Mouse (Mus musculus): ENCODE measurements around the gene Nfatc2. TPM values are rescaled to one million over a fixed set of nuclear protein-coding genes. Genes with fewer than 3 reads are reported as not detected.

Gene Nfatc2
- total and polyA plus RNA-seq, 3 experiments, result 3.5 to 4.9 (median 4.7) TPM

DNA sequence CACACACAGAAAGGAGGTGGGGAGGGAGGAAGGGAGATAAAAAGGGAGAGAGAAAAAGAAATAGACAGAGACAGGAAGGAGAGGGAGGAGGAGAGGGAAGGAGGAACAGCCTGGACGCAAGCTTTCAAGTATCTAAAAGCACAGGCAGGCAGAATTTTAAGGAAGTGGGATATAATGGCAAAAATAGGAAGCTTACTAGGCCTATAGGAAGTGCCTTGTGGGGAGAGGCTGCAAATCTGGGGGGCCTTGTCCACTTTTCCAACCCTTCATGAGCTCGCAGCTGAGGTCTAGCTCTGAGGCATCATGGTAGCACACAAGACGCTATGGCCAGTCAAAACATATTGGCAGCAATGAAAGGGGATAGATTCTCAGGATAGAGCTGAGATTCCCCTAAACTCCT is 22.3 kb downstream of the Nfatc2 start:
- DNase-seq, result no peak

GRCm38 (mm10) chr2:168578132-168578531 is 23.3 kb downstream of the Nfatc2 start:
- no peak for DNase-seq

GRCm38 (mm10) chr2:168577381-168577780 is 24.1 kb downstream of the Nfatc2 start:
- no peak for DNase-seq

- DNase-seq, result no peak
These were observed 25.6 kb downstream of the Nfatc2 start for GRCm38 (mm10) chr2:168575834-168576233.

DNA sequence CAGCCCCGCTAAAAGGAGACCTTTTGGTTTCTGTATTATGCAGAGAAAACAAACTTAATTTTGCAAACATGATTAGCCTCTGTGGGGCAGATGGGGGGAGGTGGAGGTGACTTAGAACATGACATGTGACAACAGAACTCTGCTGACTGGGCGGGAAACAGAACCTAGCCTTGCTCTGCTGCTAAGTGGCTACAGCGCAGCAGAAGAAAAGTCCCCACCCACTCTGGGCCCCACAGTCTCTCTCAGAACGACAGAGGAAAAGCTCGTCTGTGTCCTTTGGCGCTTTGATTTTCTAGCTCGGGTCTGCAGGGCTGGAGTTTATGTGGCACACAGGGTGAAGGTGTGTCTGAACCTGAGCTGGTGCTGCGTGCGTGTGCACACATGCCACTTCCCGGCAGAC is 26.5 kb downstream of the Nfatc2 start:
- DNase-seq, result no peak

GRCm38 (mm10) chr2:168573866-168574265 is 27.6 kb downstream of the Nfatc2 start:
- DNase-seq, result no peak

DNA sequence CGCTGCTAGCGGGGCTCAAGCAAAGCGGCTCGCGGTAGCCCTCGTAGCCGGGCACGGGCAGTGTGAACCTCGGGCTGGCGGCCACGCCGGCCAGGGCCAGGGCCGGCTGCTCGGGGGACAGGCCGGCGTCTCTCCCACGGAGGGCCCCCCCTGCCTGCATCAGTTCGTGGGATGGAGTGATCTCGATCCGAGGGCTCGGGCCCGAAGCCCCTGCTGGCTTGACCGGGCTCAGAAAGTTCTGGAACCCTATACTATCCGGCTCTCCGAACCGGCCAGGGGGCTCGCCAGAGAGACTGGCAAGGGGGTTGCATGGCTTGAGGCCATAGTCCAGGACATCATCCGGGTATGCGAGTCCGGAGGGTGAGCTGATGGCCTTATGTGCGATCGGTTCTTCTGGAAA is 30.2 kb downstream of the Nfatc2 start:
- no peak for DNase-seq

GRCm38 (mm10) chr2:168565538-168566253 is 35.8 kb downstream of the Nfatc2 start:
- DNase-seq, result no peak

- no peak for DNase-seq
These were observed 38.3 kb downstream of the Nfatc2 start for GRCm38 (mm10) chr2:168563184-168563583.

- no peak for DNase-seq
These were observed 44.4 kb downstream of the Nfatc2 start for GRCm38 (mm10) chr2:168557035-168557434.

GRCm38 (mm10) chr2:168555897-168556670 is 45.4 kb downstream of the Nfatc2 start:
- no peak for DNase-seq

DNA sequence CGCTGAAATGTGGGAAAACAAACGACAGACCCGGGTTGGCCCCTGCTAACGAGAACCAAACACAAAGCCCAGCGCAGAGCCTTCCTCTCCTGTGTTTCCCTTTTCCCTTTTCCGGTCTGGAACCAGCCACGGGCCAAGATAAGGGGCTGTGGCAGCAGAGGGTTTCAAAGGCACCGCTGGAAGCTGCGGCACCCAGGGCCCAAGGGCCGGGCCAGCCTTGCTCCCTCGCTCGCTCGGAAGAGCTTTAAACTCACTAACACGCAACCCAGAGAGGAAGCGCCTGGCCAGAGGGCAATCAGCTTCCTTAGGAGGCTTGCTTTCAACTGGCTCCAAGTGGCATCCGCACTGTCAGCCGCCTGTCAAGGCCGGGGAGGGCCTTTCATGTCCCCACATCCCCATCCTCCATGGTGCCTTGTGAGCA is 47.9 kb downstream of the Nfatc2 start:
- peak; percentile 51 for DNase-seq

DNA sequence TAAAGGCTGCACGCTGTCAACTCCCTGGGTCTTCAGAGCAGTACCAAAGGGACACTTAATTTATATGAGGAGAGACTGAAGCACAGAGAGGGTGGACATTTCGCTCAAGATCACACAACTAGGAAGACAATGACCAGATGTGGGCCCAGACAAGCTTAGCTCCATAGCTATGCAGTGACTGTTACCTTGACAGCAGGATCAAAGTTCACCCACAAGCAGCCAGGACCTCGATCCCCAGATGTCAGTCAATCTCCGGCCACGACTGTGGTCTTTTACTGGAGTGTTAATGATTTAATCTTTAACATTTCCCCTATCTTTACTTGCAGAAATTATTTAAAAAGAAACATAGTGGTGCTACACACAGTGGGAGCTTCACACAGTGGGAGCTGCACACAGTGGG is 49.1 kb downstream of the Nfatc2 start:
- DNase-seq, result no peak

GRCm38 (mm10) chr2:168551218-168551617 is 50.2 kb downstream of the Nfatc2 start:
- DNase-seq, result no peak

DNA sequence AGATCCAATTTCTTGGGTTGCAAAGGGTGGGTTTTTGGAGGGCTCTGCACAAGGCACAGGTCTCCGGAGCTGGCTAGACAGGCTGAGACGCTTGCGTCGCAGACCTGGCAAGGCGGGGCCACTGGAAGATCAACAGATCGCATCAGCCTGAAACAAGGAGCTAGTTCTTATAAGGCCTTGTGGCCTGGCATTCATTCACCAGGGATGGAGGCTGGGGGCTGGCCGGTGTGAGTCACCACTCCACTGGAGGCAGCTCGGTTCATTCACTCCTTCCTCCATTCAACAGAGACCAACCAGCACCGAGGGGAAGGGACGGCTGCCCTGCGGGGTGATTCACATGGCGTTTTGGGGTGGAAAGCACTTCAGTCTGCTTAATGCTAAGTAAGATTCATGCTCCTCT is 52.1 kb downstream of the Nfatc2 start:
- DNase-seq, result no peak

GRCm38 (mm10) chr2:168548008-168548407 is 53.4 kb downstream of the Nfatc2 start:
- DNase-seq, result no peak

DNA sequence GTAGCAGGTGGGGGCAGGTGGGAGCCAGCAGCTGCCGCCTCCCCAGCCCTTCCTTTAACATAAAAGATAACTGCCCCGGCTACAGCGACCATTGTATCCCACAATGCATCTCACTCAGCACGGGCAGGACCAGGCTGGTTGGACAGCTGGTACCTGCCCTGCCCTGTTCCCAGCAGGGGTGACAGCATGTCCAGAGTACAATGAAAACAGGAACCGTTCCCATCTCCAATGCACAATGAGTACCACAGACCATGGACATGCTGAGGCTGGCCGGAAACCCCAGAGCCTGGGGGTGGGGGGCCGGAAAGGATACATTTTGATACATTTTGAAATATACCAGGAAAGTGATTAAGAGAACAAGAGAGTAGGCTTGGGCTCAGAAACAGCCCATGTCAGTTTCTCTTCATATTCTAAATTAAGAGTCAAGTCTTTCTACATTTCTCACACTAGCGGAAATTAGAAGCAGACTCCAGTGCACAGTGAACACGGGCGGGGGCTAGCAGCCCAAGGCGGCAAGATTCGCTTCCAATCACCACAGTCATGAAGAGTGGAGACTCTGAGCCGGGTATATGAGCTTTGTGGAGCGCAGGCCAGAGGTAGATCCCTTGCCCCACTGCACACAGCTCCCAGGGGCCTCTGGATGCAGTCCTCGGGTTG is 55.4 kb downstream of the Nfatc2 start:
- no peak for DNase-seq

- DNase-seq, result peak; percentile 80
These were observed 57.4 kb downstream of the Nfatc2 start for GRCm38 (mm10) chr2:168544102-168544501.

- DNase-seq, result no peak
These were observed 58.4 kb downstream of the Nfatc2 start for GRCm38 (mm10) chr2:168543026-168543425.

DNA sequence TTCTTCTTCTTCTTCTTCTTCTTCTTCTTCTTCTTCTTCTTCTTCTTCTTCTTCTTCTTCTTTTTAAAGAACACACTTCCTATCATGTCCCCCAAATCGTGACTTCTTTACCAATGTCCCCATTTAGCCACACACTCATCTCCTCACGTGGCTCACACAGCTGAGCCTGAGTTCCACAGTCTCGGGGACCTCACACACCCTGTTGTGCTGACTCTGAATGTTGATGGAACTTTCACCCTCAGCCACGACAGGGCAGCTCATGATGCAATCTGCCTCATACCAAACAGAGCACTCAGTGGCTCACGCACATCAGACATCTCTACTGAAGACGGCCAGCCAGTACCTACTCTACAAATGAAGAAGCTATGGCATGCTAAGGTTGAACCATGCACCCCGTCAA is 60.2 kb downstream of the Nfatc2 start:
- DNase-seq, result no peak

DNA sequence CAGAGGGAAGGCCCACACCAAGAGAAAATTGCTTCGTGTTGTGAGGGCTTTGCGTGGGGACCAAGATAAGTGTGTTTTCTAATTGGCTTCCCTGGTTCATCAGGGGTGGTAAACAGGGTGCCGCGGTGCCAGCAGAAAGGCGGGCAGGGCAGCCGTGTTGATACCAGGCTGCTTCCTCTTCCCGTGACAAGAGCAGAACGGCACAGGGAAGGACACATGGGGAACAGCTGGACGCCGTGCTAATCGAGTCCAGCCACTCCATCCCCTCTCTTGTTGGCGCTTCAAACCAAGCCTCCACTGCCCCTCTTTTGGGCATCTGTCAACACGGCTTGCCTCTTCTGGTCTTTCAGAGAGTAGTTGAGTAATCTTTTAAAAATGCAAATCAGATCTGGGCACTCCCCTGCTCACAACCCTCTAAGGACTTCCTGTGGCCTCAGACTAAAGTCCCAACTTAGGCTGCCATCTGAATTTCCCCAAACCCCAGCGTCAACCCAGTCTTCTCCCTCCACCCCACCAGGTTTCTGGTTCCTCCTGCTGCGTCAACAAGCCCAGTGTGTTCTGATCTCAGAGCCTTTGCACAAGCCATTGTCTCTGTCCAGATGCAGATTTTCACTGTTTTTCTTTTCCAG is 61.7 kb downstream of the Nfatc2 start:
- no peak for DNase-seq

- no peak for DNase-seq
These were observed 62.4 kb downstream of the Nfatc2 start for GRCm38 (mm10) chr2:168539026-168539425.

Data from adrenal gland, adult 2 months (tissue).